Mouse (Mus musculus) cortical plate, adult 2 months (tissue): ENCODE data around the gene Nr2f2.

Experiments
- CTCF ChIP-seq: fragments of 200-500 bp; IDR thresholded peaks from 2 replicates; pipeline ENCODE4 v1.5.1; 2011; ENCODE audit warnings: mild to moderate bottlenecking, control low read depth, low read length; ENCODE audit not compliant: insufficient read depth; ENCODE audit errors: extremely low read depth
- POLR2A ChIP-seq: fragments of 200-500 bp; IDR thresholded peaks from 2 replicates; pipeline ENCODE4 v1.6.1; 2011; ENCODE audit warnings: mild to moderate bottlenecking, low read length, control low read depth; ENCODE audit not compliant: insufficient read depth; ENCODE audit errors: extremely low read depth

GRCm38 (mm10) chr7:70380246-70380645 lies 13.7 kb upstream of the Nr2f2 start:
- no peak for TF ChIP-seq CTCF
- no peak for TF ChIP-seq POLR2A
